Mouse (Mus musculus) limb, embryonic 14.5 days (tissue): ENCODE results near the gene Dync1li1. TPM values are rescaled to one million over a fixed set of nuclear protein-coding genes. Genes with fewer than 3 reads are reported as not detected.

Experiments used
- ATAC-seq: fragments of 200-750 bp; cut with Nextera tagmentation; 2 replicates; pipeline ENCODE4 v1.8.0; 2017; ENCODE audit warnings: low read depth, moderate number of reproducible peaks, moderate TSS enrichment; ENCODE audit not compliant: low FRiP score
- DNase-seq: peaks from one replicate; pipeline ENCODE4 v3.0.0-alpha.2; 2015; ENCODE audit warnings: low spot score
- H3K27ac ChIP-seq: fragments of 300-500 bp; sonication (generic); replicated peaks from 2 replicates; pipeline ENCODE4 v1.5.1; 2014; ENCODE audit warnings: low read depth, mild to moderate bottlenecking, low read length, moderate library complexity, mixed read lengths
- H3K27me3 ChIP-seq: fragments of 300-500 bp; sonication (generic); 2 replicates; pipeline ENCODE4 v1.6.1; 2014; ENCODE audit warnings: low read length, mixed read lengths; ENCODE audit not compliant: control insufficient read depth, insufficient read depth
- H3K36me3 ChIP-seq: fragments of 300-500 bp; sonication (generic); 2 replicates; pipeline ENCODE4 v1.6.1; 2014; ENCODE audit warnings: mild to moderate bottlenecking, low read length, moderate library complexity, mixed read lengths; ENCODE audit not compliant: control insufficient read depth, insufficient read depth
- H3K4me1 ChIP-seq: fragments of 300-500 bp; sonication (generic); 2 replicates; pipeline ENCODE4 v1.6.1; 2014; ENCODE audit warnings: antibody characterized with exemption, low read length, mixed read lengths; ENCODE audit not compliant: control insufficient read depth, insufficient read depth
- H3K4me2 ChIP-seq: fragments of 300-500 bp; sonication (generic); replicated peaks from 2 replicates; pipeline ENCODE4 v1.6.1; 2014; ENCODE audit warnings: low read depth, mild to moderate bottlenecking, low read length, moderate library complexity; ENCODE audit not compliant: severe bottlenecking
- H3K4me3 ChIP-seq: fragments of 300-500 bp; sonication (generic); replicated peaks from 2 replicates; pipeline ENCODE4 v1.5.1; 2014; ENCODE audit warnings: low read length
- H3K9ac ChIP-seq: fragments of 300-500 bp; sonication (generic); 2 replicates; pipeline ENCODE4 v1.6.1; 2014; ENCODE audit warnings: mild to moderate bottlenecking, low read depth, low read length, moderate library complexity; ENCODE audit not compliant: severe bottlenecking
- H3K9me3 ChIP-seq: fragments of 300-500 bp; sonication (generic); 2 replicates; pipeline ENCODE4 v1.6.1; 2016; ENCODE audit warnings: low read length; ENCODE audit not compliant: control insufficient read depth
- POLR2A ChIP-seq: fragments of 200-500 bp; IDR thresholded peaks from 2 replicates; pipeline ENCODE4 v1.8.0; 2012; ENCODE audit warnings: inconsistent platforms, mild to moderate bottlenecking, moderate library complexity, borderline replicate concordance; ENCODE audit not compliant: insufficient read depth, insufficient read length; ENCODE audit errors: extremely low read depth
- WGBS: fragments of 180-500 bp; shearing (Covaris S2); extraction: QIAGEN DNeasy Blood & Tissue Kit; methylation state at CpG from one replicate; pipeline ENCODE4 v1.1.7; 2014; 5-methylcytosine and 5-hydroxymethylcytosine counted together
- polyA plus RNA-seq, 2 experiments: library from polyadenylated mRNA; depleted of rRNA in 1 of 2; stranded (reverse) in 1 of 2; unstranded in 1 of 2; fragments of >200 nt; fragmentation: Nextera tagmentation in 1 of 2; extraction: Ambion mirVana in 1 of 2; gene quantifications; 2 replicates each; pipeline versions ENCODE4 v1.2.1 to v1.2.3; 2012 to 2014

Dync1li1 gene
- polyA plus RNA-seq, 2 experiments = 34.5 to 39.5 TPM

- peaks cover 2% of the 10 kb centered on the region; the same call in 1 of the 2 replicates for H3K4me1 ChIP-seq
- no peak for TF ChIP-seq POLR2A
- H3K27me3 ChIP-seq = no peaks in the 10 kb centered on the region
- H3K27ac ChIP-seq = no peak overlapping the region
- WGBS = 87% methylated on average over 4 of the region's 4 CpGs
- no peaks in the 10 kb centered on the region for H3K36me3 ChIP-seq
- H3K9ac ChIP-seq = no peak overlapping the region
- H3K4me3 ChIP-seq = no peak overlapping the region
- no peaks in the 10 kb centered on the region for H3K9me3 ChIP-seq
- DNase-seq (no peak), ATAC-seq (no peak)
- no peak overlapping the region for H3K4me2 ChIP-seq
These were observed 20.5 kb upstream of the Dync1li1 start for GRCm38 (mm10) chr9:114668047-114668446.

- Histone ChIP-seq H3K4me3 (no peak overlapping the region), H3K4me2 (no peak overlapping the region), H3K4me1 (peaks cover 5% of the 10 kb centered on the region; the same call in 1 of the 2 replicates), H3K9me3 (no peaks in the 10 kb centered on the region), H3K36me3 (no peaks in the 10 kb centered on the region), H3K9ac (no peak overlapping the region), H3K27ac (no peak overlapping the region), H3K27me3 (no peaks in the 10 kb centered on the region)
- TF ChIP-seq POLR2A = no peak
- 72% methylated on average over 5 of the region's 5 CpGs for WGBS
- ATAC-seq = no peak
- no peak for DNase-seq
These were observed 19.6 kb upstream of the Dync1li1 start for GRCm38 (mm10) chr9:114669011-114669410.

- DNase-seq (no peak), ATAC-seq (no peak)
- H3K4me2 ChIP-seq = no peak overlapping the region
- H3K9ac ChIP-seq = no peak overlapping the region
- no peaks in the 10 kb centered on the region for H3K9me3 ChIP-seq
- no peak for TF ChIP-seq POLR2A
- 36% methylated on average over 1 of the region's 1 CpGs for WGBS
- H3K4me3 ChIP-seq = no peak overlapping the region
- no peaks in the 10 kb centered on the region for H3K27me3 ChIP-seq
- H3K36me3 ChIP-seq = no peaks in the 10 kb centered on the region
- H3K27ac ChIP-seq = no peak overlapping the region
- H3K4me1 ChIP-seq = peaks cover 5% of the 10 kb centered on the region; the same call in 1 of the 2 replicates
These were observed 16.6 kb upstream of the Dync1li1 start for GRCm38 (mm10) chr9:114671946-114672345.

GRCm38 (mm10) chr9:114672703-114673561 lies 15.7 kb upstream of the Dync1li1 start:
- TF ChIP-seq POLR2A = no peak
- no peaks in the 10 kb centered on the region for H3K27me3 ChIP-seq
- H3K4me1 ChIP-seq = peaks cover 5% of the 10 kb centered on the region; the same call in 1 of the 2 replicates
- WGBS = 5% methylated on average over 24 of the region's 24 CpGs
- DNase-seq (peak; percentile 22), ATAC-seq (no peak; the same call in 1 of the 2 replicates)
- H3K27ac ChIP-seq = no peak overlapping the region
- peak overlapping the region; percentile 32 for H3K4me3 ChIP-seq
- H3K36me3 ChIP-seq = no peaks in the 10 kb centered on the region
- peak overlapping the region; percentile 66 for H3K4me2 ChIP-seq
- no peaks in the 10 kb centered on the region for H3K9me3 ChIP-seq
- H3K9ac ChIP-seq = peak overlapping the region; percentile 65

GRCm38 (mm10) chr9:114673626-114674025 lies 15.0 kb upstream of the Dync1li1 start:
- Histone ChIP-seq H3K4me1 (peaks cover 5% of the 10 kb centered on the region; the same call in 1 of the 2 replicates), H3K27me3 (no peaks in the 10 kb centered on the region), H3K27ac (no peak overlapping the region), H3K36me3 (no peaks in the 10 kb centered on the region), H3K9ac (no peak overlapping the region), H3K4me2 (no peak overlapping the region), H3K4me3 (no peak overlapping the region), H3K9me3 (no peaks in the 10 kb centered on the region)
- no peak for TF ChIP-seq POLR2A
- WGBS = 36% methylated on average over 2 of the region's 2 CpGs
- DNase-seq (no peak), ATAC-seq (no peak)
